8 mouse cellular contexts compared by ENCODE assay signal in genomic region chrX:71601052-71601611, GRCm38 (mm10). TPM values are rescaled to one million over a fixed set of nuclear protein-coding genes. Genes with fewer than 3 reads are reported as not detected.
DNase-seq lines count a peak whose midpoint lies in the region; ATAC-seq and TF ChIP-seq lines count a peak whose summit lies in the region.

No protein-coding gene starts in this region.

- H3K27ac ChIP-seq in heart, embryonic 10.5 days: no peak overlapping the region
- H3K27ac ChIP-seq in liver, embryonic 11.5 days (ENCODE audit: low read depth, low read length): no peak overlapping the region
- no peak overlapping the region for H3K27ac ChIP-seq in stomach, postnatal 0 days (replicated peaks)

- no peak for TF ChIP-seq POLR2A in myocyte (IDR thresholded peaks at IDR 0.05; ENCODE audit: insufficient read length, low read depth)

- peak; percentile 51 for ATAC-seq in liver, embryonic 11.5 days (replicated peaks; ENCODE audit: low FRiP score)
- peak; percentile 42; the same call in 1 of the 2 replicates for ATAC-seq in stomach, postnatal 0 days (ENCODE audit: low FRiP score, low TSS enrichment)

- H3K27me3 ChIP-seq in heart, embryonic 10.5 days (ENCODE audit: insufficient read depth, poor library complexity, severe bottlenecking): peaks cover 35% of the 10 kb centered on the region; the same call in 1 of the 2 replicates
- peaks cover 8% of the 10 kb centered on the region; the same call in 1 of the 2 replicates for H3K27me3 ChIP-seq in liver, embryonic 11.5 days (replicated peaks; ENCODE audit: control insufficient read depth, insufficient read depth, low read length)
- no peaks in the 10 kb centered on the region for H3K27me3 ChIP-seq in myocyte (ENCODE audit: control insufficient read depth, insufficient read depth, insufficient read length)
- no peaks in the 10 kb centered on the region for H3K27me3 ChIP-seq in stomach, postnatal 0 days (ENCODE audit: control insufficient read depth, insufficient read depth, low read length)

- peak overlapping the region; percentile 69 for H3K4me2 ChIP-seq in liver, embryonic 11.5 days
- peak overlapping the region; percentile 42 for H3K4me2 ChIP-seq in myocyte (ENCODE audit: low read depth)
- peak overlapping the region; percentile 50 for H3K4me2 ChIP-seq in stomach, postnatal 0 days (replicated peaks; ENCODE audit: low read depth)

- H3K79me2 ChIP-seq in myocyte (ENCODE audit: control insufficient read depth, insufficient read depth): no peaks in the 10 kb centered on the region

- H3K4me1 ChIP-seq in heart, embryonic 10.5 days: no peaks in the 10 kb centered on the region
- H3K4me1 ChIP-seq in liver, embryonic 11.5 days (replicated peaks; ENCODE audit: control insufficient read depth, insufficient read depth, low read length): no peaks in the 10 kb centered on the region
- H3K4me1 ChIP-seq in stomach, postnatal 0 days (replicated peaks; ENCODE audit: control insufficient read depth, insufficient read depth): no peaks in the 10 kb centered on the region

- no peaks in the 10 kb centered on the region for H3K36me3 ChIP-seq in heart, embryonic 10.5 days
- H3K36me3 ChIP-seq in liver, embryonic 11.5 days (ENCODE audit: control insufficient read depth, insufficient read depth, low read length): no peaks in the 10 kb centered on the region
- no peaks in the 10 kb centered on the region for H3K36me3 ChIP-seq in myocyte (ENCODE audit: control insufficient read depth, insufficient read depth)
- no peaks in the 10 kb centered on the region for H3K36me3 ChIP-seq in stomach, postnatal 0 days (ENCODE audit: control insufficient read depth, insufficient read depth, low read length)

- no peak for TF ChIP-seq EP300 in stomach, postnatal 0 days (optimal IDR thresholded peaks at IDR 0.05)

- 10% methylated on average over 25 of the region's 25 CpGs for WGBS in heart, embryonic 10.5 days
- 14% methylated on average over 18 of the region's 25 CpGs for WGBS in liver, embryonic 11.5 days
- WGBS in stomach, postnatal 0 days: 9% methylated on average over 25 of the region's 25 CpGs

- TF ChIP-seq CTCF in stomach, postnatal 0 days (IDR thresholded peaks at IDR 0.05; ENCODE audit: low read depth): peak; percentile 70

- H3ac ChIP-seq in myocyte (ENCODE audit: control insufficient read depth, insufficient read length): no peak overlapping the region

- H3K9ac ChIP-seq in liver, embryonic 11.5 days (ENCODE audit: low read depth, low read length): 0 out of 2 replicates have a peak overlapping the region, but pooled peaks have one; percentile 30
- H3K9ac ChIP-seq in stomach, postnatal 0 days (ENCODE audit: low read length): no peak overlapping the region

- DNase-seq in CD4-positive, CD25-positive, alpha-beta regulatory T cell, adult 2 months (ENCODE audit: low read depth, low spot score): peak; percentile 75
- DNase-seq in adrenal gland, postnatal 14 days: peak; percentile 72
- DNase-seq in embryo, embryonic 9.5 days (ENCODE audit: extremely low spot score): peak; percentile 49
- peak; percentile 75 for DNase-seq in heart, embryonic 10.5 days (ENCODE audit: low spot score)
- peak; percentile 58 for DNase-seq in kidney, adult 9 months
- DNase-seq in liver, embryonic 11.5 days (ENCODE audit: low spot score): peak; percentile 54
- peak; percentile 68 for DNase-seq in stomach, postnatal 0 days (ENCODE audit: low spot score)

- H3K9me3 ChIP-seq in heart, embryonic 10.5 days: no peaks in the 10 kb centered on the region
- no peaks in the 10 kb centered on the region for H3K9me3 ChIP-seq in liver, embryonic 11.5 days (ENCODE audit: control insufficient read depth, low read length)
- no peaks in the 10 kb centered on the region for H3K9me3 ChIP-seq in stomach, postnatal 0 days (ENCODE audit: control insufficient read depth, low read length)

- H3K4me3 ChIP-seq in heart, embryonic 10.5 days: peak overlapping the region; percentile 50
- H3K4me3 ChIP-seq in liver, embryonic 11.5 days (ENCODE audit: low read depth, low read length): peak overlapping the region; percentile 23
- no peak overlapping the region for H3K4me3 ChIP-seq in myocyte
- H3K4me3 ChIP-seq in stomach, postnatal 0 days (ENCODE audit: low read depth, low read length): no peak overlapping the region

TF ChIP-seq in myocyte, 11 proteins besides CTCF, POLR2A, EP300 and RAD21:
- no peak for TF ChIP-seq POLR2AphosphoS2 (IDR thresholded peaks at IDR 0.05; ENCODE audit: insufficient read length, low read depth)
- TF ChIP-seq TCF3 (IDR thresholded peaks at IDR 0.05; ENCODE audit: insufficient read length, low read depth): no peak

RNA-seq across cellular contexts. Expression of gene Hmgb3, which starts 45.4 kb away (rescaled TPM):
- total RNA-seq in adrenal gland, postnatal 14 days (2021): 151 and 154 TPM in 2 replicates
- 239 and 351 TPM in 2 replicates for polyA plus RNA-seq in heart, embryonic 10.5 days (2016; fragmentation: Nextera tagmentation; extraction: Ambion mirVana)
- polyA plus RNA-seq in liver, embryonic 11.5 days (2014; fragmentation: Nextera tagmentation; extraction: Ambion mirVana): 475 and 501 TPM in 2 replicates
- polyA plus RNA-seq in myocyte (2012; fragmentation: generic; extraction: Trizol): 25.9 TPM
- 62.2 and 65.6 TPM in 2 replicates for polyA plus RNA-seq in stomach, postnatal 0 days (2015; fragmentation: Nextera tagmentation; extraction: Ambion mirVana)

Comparison
In these comparisons a context has a peak if more than half of its experiments do, and no peak if none do; other contexts are left out.
1. H3K4me3 ChIP-seq: peak in heart, embryonic 10.5 days (single experiment) and liver, embryonic 11.5 days (single experiment); none in myocyte (single experiment) and stomach, postnatal 0 days (single experiment).
2. Peak in every context shown above with its lines, with median percentiles within 50 percentile points of each other: DNase-seq and H3K4me2 ChIP-seq.